Mouse (Mus musculus): Measurements from ENCODE around the gene Kat6b. TPM values are rescaled to one million over a fixed set of nuclear protein-coding genes. Genes with fewer than 3 reads are reported as not detected.

The Kat6b gene
- polyA plus RNA-seq, 1 experiment from 2014 or later = 17.9 TPM

GRCm38 (mm10) chr14:21703255-21703654 lies 222.0 kb downstream of the Kat6b start:
- no peak overlapping the region for H3K4me2 ChIP-seq (ENCODE audit: low read depth, low read length)
- H3K27ac ChIP-seq (replicated peaks; ENCODE audit: low read depth, low read length) = no peak overlapping the region
- H3K36me3 ChIP-seq (replicated peaks; ENCODE audit: control insufficient read depth, insufficient read depth, low read depth, low read length) = no peaks in the 10 kb centered on the region
- WGBS = 77% methylated on average over 5 of the region's 5 CpGs
- H3K9ac ChIP-seq (replicated peaks; ENCODE audit: low read length) = no peak overlapping the region
- no peaks in the 10 kb centered on the region for H3K9me3 ChIP-seq (replicated peaks; ENCODE audit: control insufficient read depth, low read length)
- no peaks in the 10 kb centered on the region for H3K27me3 ChIP-seq (ENCODE audit: control insufficient read depth, insufficient read depth, low read length)
- ATAC-seq (replicated peaks; ENCODE audit: insufficient number of reproducible peaks, low FRiP score, low TSS enrichment, low read depth) = no peak
- H3K4me3 ChIP-seq (ENCODE audit: low read depth, low read length) = no peak overlapping the region
- DNase-seq (ENCODE audit: low spot score) = no peak
- H3K4me1 ChIP-seq (ENCODE audit: control insufficient read depth, insufficient read depth, low read length) = no peaks in the 10 kb centered on the region

- Histone ChIP-seq H3K27me3 (ENCODE audit: control insufficient read depth, insufficient read depth, low read length) (no peaks in the 10 kb centered on the region), H3K9ac (replicated peaks; ENCODE audit: low read length) (no peak overlapping the region), H3K27ac (replicated peaks; ENCODE audit: low read depth, low read length) (no peak overlapping the region), H3K36me3 (replicated peaks; ENCODE audit: control insufficient read depth, insufficient read depth, low read depth, low read length) (no peaks in the 10 kb centered on the region), H3K4me1 (ENCODE audit: control insufficient read depth, insufficient read depth, low read length) (no peaks in the 10 kb centered on the region), H3K9me3 (replicated peaks; ENCODE audit: control insufficient read depth, low read length) (no peaks in the 10 kb centered on the region), H3K4me2 (ENCODE audit: low read depth, low read length) (no peak overlapping the region), H3K4me3 (ENCODE audit: low read depth, low read length) (no peak overlapping the region)
- 85% methylated on average over 2 of the region's 2 CpGs for WGBS
- no peak for ATAC-seq (replicated peaks; ENCODE audit: insufficient number of reproducible peaks, low FRiP score, low TSS enrichment, low read depth)
- no peak for DNase-seq (ENCODE audit: low spot score)
These were observed 224.2 kb downstream of the Kat6b start for GRCm38 (mm10) chr14:21705462-21705861.

- H3K4me3 ChIP-seq (ENCODE audit: low read depth, low read length) = no peak overlapping the region
- H3K27me3 ChIP-seq (ENCODE audit: control insufficient read depth, insufficient read depth, low read length) = no peaks in the 10 kb centered on the region
- H3K4me1 ChIP-seq (ENCODE audit: control insufficient read depth, insufficient read depth, low read length) = no peaks in the 10 kb centered on the region
- no peak overlapping the region for H3K9ac ChIP-seq (replicated peaks; ENCODE audit: low read length)
- H3K27ac ChIP-seq (replicated peaks; ENCODE audit: low read depth, low read length) = peak overlapping the region; percentile 29; the same call in 1 of the 2 replicates
- DNase-seq (ENCODE audit: low spot score) = peak; percentile 45
- no peaks in the 10 kb centered on the region for H3K9me3 ChIP-seq (replicated peaks; ENCODE audit: control insufficient read depth, low read length)
- no peak overlapping the region for H3K4me2 ChIP-seq (ENCODE audit: low read depth, low read length)
- no peak for ATAC-seq (replicated peaks; ENCODE audit: insufficient number of reproducible peaks, low FRiP score, low TSS enrichment, low read depth)
- WGBS = 48% methylated on average over 12 of the region's 12 CpGs
- H3K36me3 ChIP-seq (replicated peaks; ENCODE audit: control insufficient read depth, insufficient read depth, low read depth, low read length) = no peaks in the 10 kb centered on the region
These were observed 225.7 kb downstream of the Kat6b start for GRCm38 (mm10) chr14:21706759-21707571.

- Histone ChIP-seq H3K36me3 (replicated peaks; ENCODE audit: control insufficient read depth, insufficient read depth, low read depth, low read length) (no peaks in the 10 kb centered on the region), H3K4me1 (ENCODE audit: control insufficient read depth, insufficient read depth, low read length) (no peaks in the 10 kb centered on the region), H3K9me3 (replicated peaks; ENCODE audit: control insufficient read depth, low read length) (no peaks in the 10 kb centered on the region), H3K27me3 (ENCODE audit: control insufficient read depth, insufficient read depth, low read length) (no peaks in the 10 kb centered on the region), H3K27ac (replicated peaks; ENCODE audit: low read depth, low read length) (no peak overlapping the region), H3K4me3 (ENCODE audit: low read depth, low read length) (no peak overlapping the region), H3K4me2 (ENCODE audit: low read depth, low read length) (no peak overlapping the region), H3K9ac (replicated peaks; ENCODE audit: low read length) (no peak overlapping the region)
- ATAC-seq (replicated peaks; ENCODE audit: insufficient number of reproducible peaks, low FRiP score, low TSS enrichment, low read depth) (no peak), DNase-seq (ENCODE audit: low spot score) (no peak)
- WGBS = 45% methylated on average over 2 of the region's 2 CpGs
These were observed 228.3 kb downstream of the Kat6b start for GRCm38 (mm10) chr14:21709545-21709944.

- DNase-seq (ENCODE audit: low spot score) (no peak), ATAC-seq (replicated peaks; ENCODE audit: insufficient number of reproducible peaks, low FRiP score, low TSS enrichment, low read depth) (no peak)
- no peaks in the 10 kb centered on the region for H3K9me3 ChIP-seq (replicated peaks; ENCODE audit: control insufficient read depth, low read length)
- H3K4me2 ChIP-seq (ENCODE audit: low read depth, low read length) = no peak overlapping the region
- WGBS = 73% methylated on average over 2 of the region's 2 CpGs
- no peak overlapping the region for H3K27ac ChIP-seq (replicated peaks; ENCODE audit: low read depth, low read length)
- H3K4me1 ChIP-seq (ENCODE audit: control insufficient read depth, insufficient read depth, low read length) = no peaks in the 10 kb centered on the region; the same call in 1 of the 2 replicates
- no peak overlapping the region for H3K4me3 ChIP-seq (ENCODE audit: low read depth, low read length)
- H3K36me3 ChIP-seq (replicated peaks; ENCODE audit: control insufficient read depth, insufficient read depth, low read depth, low read length) = no peaks in the 10 kb centered on the region
- H3K9ac ChIP-seq (replicated peaks; ENCODE audit: low read length) = no peak overlapping the region
- H3K27me3 ChIP-seq (ENCODE audit: control insufficient read depth, insufficient read depth, low read length) = no peaks in the 10 kb centered on the region
These were observed 230.0 kb downstream of the Kat6b start for GRCm38 (mm10) chr14:21711231-21711630.

GRCm38 (mm10) chr14:21714486-21714885 lies 233.3 kb downstream of the Kat6b start, which contains the start of gene Dupd1:
Dupd1 (minus strand) TSS chr14:21714576.
- no peak within 1 kb of the TSS for H3K27ac ChIP-seq (replicated peaks; ENCODE audit: low read depth, low read length)
- H3K27me3 ChIP-seq (ENCODE audit: control insufficient read depth, insufficient read depth, low read length) = no peaks in the 10 kb centered on the region
- H3K9me3 ChIP-seq (replicated peaks; ENCODE audit: control insufficient read depth, low read length) = no peaks in the 10 kb centered on the region
- ATAC-seq (replicated peaks; ENCODE audit: insufficient number of reproducible peaks, low FRiP score, low TSS enrichment, low read depth) (no peak), DNase-seq (ENCODE audit: low spot score) (no peak)
- no peak within 1 kb of the TSS for H3K4me2 ChIP-seq (ENCODE audit: low read depth, low read length)
- H3K9ac ChIP-seq (replicated peaks; ENCODE audit: low read length) = no peak within 1 kb of the TSS
- no peaks in the 10 kb centered on the region; the same call in 1 of the 2 replicates for H3K4me1 ChIP-seq (ENCODE audit: control insufficient read depth, insufficient read depth, low read length)
- H3K36me3 ChIP-seq (replicated peaks; ENCODE audit: control insufficient read depth, insufficient read depth, low read depth, low read length) = no peaks in the 10 kb centered on the region
- no peak within 1 kb of the TSS for H3K4me3 ChIP-seq (ENCODE audit: low read depth, low read length)
- 53% methylated on average over 5 of the region's 5 CpGs for WGBS

GRCm38 (mm10) chr14:21719646-21720383 lies 238.6 kb downstream of the Kat6b start:
- WGBS = 24% methylated on average over 17 of the region's 17 CpGs
- Histone ChIP-seq H3K9ac (replicated peaks; ENCODE audit: low read length) (no peak overlapping the region), H3K27me3 (ENCODE audit: control insufficient read depth, insufficient read depth, low read length) (no peaks in the 10 kb centered on the region), H3K36me3 (replicated peaks; ENCODE audit: control insufficient read depth, insufficient read depth, low read depth, low read length) (no peaks in the 10 kb centered on the region), H3K4me2 (ENCODE audit: low read depth, low read length) (no peak overlapping the region), H3K4me1 (ENCODE audit: control insufficient read depth, insufficient read depth, low read length) (no peaks in the 10 kb centered on the region; the same call in 1 of the 2 replicates), H3K27ac (replicated peaks; ENCODE audit: low read depth, low read length) (0 out of 2 replicates have a peak overlapping the region, but pooled peaks have one; percentile 20), H3K9me3 (replicated peaks; ENCODE audit: control insufficient read depth, low read length) (no peaks in the 10 kb centered on the region), H3K4me3 (ENCODE audit: low read depth, low read length) (no peak overlapping the region)
- ATAC-seq (replicated peaks; ENCODE audit: insufficient number of reproducible peaks, low FRiP score, low TSS enrichment, low read depth) (peak; percentile 76), DNase-seq (ENCODE audit: low spot score) (peak; percentile 67)

Measured in embryonic facial prominence, embryonic 11.5 days (tissue).